ENCODE assay signal across 30 mouse cellular contexts in genomic region chr11:68276945-68277344, GRCm38 (mm10).
DNase-seq lines count a peak whose midpoint lies in the region; ATAC-seq and TF ChIP-seq lines count a peak whose summit lies in the region.
"Had no signal": no experiment of that assay in that cellular context is flagged by ENCODE, and none has a peak within 500 bp of the region (broad histone marks: within the 10 kb centered on the region; RNA-seq: fewer than 3 reads in every experiment).

No protein-coding gene starts in this region.

- 44% methylated on average over 7 of the region's 7 CpGs for WGBS in lung, embryonic 14.5 days
- 40% methylated on average over 7 of the region's 7 CpGs for WGBS in embryonic facial prominence, embryonic 10.5 days

- H3K9me3 ChIP-seq in lung, embryonic 14.5 days (ENCODE audit: low read depth, low read length): no peaks in the 10 kb centered on the region
- no peaks in the 10 kb centered on the region for H3K9me3 ChIP-seq in embryonic facial prominence, embryonic 10.5 days
- H3K9me3 ChIP-seq: embryonic facial prominence, embryonic 12.5 days; forebrain, embryonic 15.5 days; G1E; heart, embryonic 10.5 days; limb, embryonic 15.5 days; megakaryocyte, embryonic 14.5 days; midbrain, embryonic 15.5 days; neural tube, embryonic 13.5 days; stomach, embryonic 15.5 days had no signal

- no peaks in the 10 kb centered on the region for H3K36me3 ChIP-seq in lung, embryonic 14.5 days (ENCODE audit: insufficient read depth)
- 0 out of 2 replicates have a peak, but pooled peaks cover 4% of the 10 kb centered on the region for H3K36me3 ChIP-seq in embryonic facial prominence, embryonic 10.5 days (replicated peaks)
- H3K36me3 ChIP-seq: embryonic facial prominence, embryonic 12.5 days; forebrain, embryonic 15.5 days; G1E; limb, embryonic 15.5 days; midbrain, embryonic 15.5 days; neural tube, embryonic 13.5 days; stomach, embryonic 15.5 days had no signal

- ATAC-seq in lung, embryonic 14.5 days (ENCODE audit: insufficient read depth): peak; percentile 75
- ATAC-seq in activated CD4-positive, CD25-positive, alpha-beta regulatory T cell, adult 4 months: no peak
- ATAC-seq: forebrain, embryonic 15.5 days; inflammation-experienced regulatory T-cells, adult 6 months; midbrain, embryonic 15.5 days; Patski had no signal

- intact Hi-C loops in heart, postnatal 36 days (cut with DNase I): no loop called here

- no peak overlapping the region for H3K4me3 ChIP-seq in lung, embryonic 14.5 days (ENCODE audit: low read depth, low read length)
- no peak overlapping the region for H3K4me3 ChIP-seq in embryonic facial prominence, embryonic 10.5 days
- H3K4me3 ChIP-seq: embryonic facial prominence, embryonic 12.5 days; forebrain, embryonic 15.5 days; heart, embryonic 10.5 days; left cerebral cortex, adult 2 months; limb, embryonic 15.5 days; megakaryocyte, embryonic 14.5 days; midbrain, embryonic 15.5 days; myocyte; neural tube, embryonic 13.5 days; stomach, embryonic 15.5 days had no signal

- H3K27me3 ChIP-seq in lung, embryonic 14.5 days (ENCODE audit: insufficient read depth, low read length): no peaks in the 10 kb centered on the region
- peaks cover 68% of the 10 kb centered on the region for H3K27me3 ChIP-seq in embryonic facial prominence, embryonic 10.5 days (replicated peaks; ENCODE audit: low read depth, poor library complexity, severe bottlenecking)
- H3K27me3 ChIP-seq: forebrain, embryonic 15.5 days; limb, embryonic 15.5 days; Patski; stomach, embryonic 15.5 days had no signal

- TF ChIP-seq CTCF in lung, embryonic 14.5 days (IDR thresholded peaks at IDR 0.05; ENCODE audit: low read depth): no peak

- H3K4me1 ChIP-seq in lung, embryonic 14.5 days (ENCODE audit: insufficient read depth): peaks cover 10% of the 10 kb centered on the region
- peaks cover 81% of the 10 kb centered on the region for H3K4me1 ChIP-seq in embryonic facial prominence, embryonic 10.5 days
- H3K4me1 ChIP-seq: megakaryocyte, embryonic 14.5 days had no signal

- no peak overlapping the region for H3K9ac ChIP-seq in lung, embryonic 14.5 days
- H3K9ac ChIP-seq: embryonic facial prominence, embryonic 12.5 days; forebrain, embryonic 15.5 days; limb, embryonic 15.5 days; liver, embryonic 14.5 days; midbrain, embryonic 15.5 days; neural tube, embryonic 13.5 days; stomach, embryonic 15.5 days had no signal

- no peak overlapping the region for H3K4me2 ChIP-seq in lung, embryonic 14.5 days
- H3K4me2 ChIP-seq: embryonic facial prominence, embryonic 12.5 days; forebrain, embryonic 15.5 days; limb, embryonic 15.5 days; midbrain, embryonic 15.5 days; neural tube, embryonic 13.5 days; stomach, embryonic 15.5 days had no signal

- peak; percentile 62 for DNase-seq in lung, embryonic 14.5 days
- no peak for DNase-seq in lung, postnatal 10 days
- DNase-seq in embryonic facial prominence, embryonic 10.5 days (ENCODE audit: low spot score): peak; percentile 24
- peak; percentile 27 to 46 for DNase-seq in thymus, adult 18-20 months
- DNase-seq in thymus, postnatal 36 days: peak; percentile 51 to 73
- no peak for DNase-seq in heart, postnatal 36 days
- DNase-seq: adrenal gland, adult 2 months; cerebellum, adult 11 months; cerebellum, adult 9-11 months; kidney, adult 18-20 months; lung, postnatal 36 days; retina, postnatal 1 day; right cerebral cortex, postnatal 25 days; spleen, adult 18-20 months had no signal

- peak overlapping the region; percentile 87 for H3K27ac ChIP-seq in lung, embryonic 14.5 days (ENCODE audit: low read depth)
- 0 out of 2 replicates have a peak overlapping the region, but pooled peaks have one; percentile 36 for H3K27ac ChIP-seq in embryonic facial prominence, embryonic 10.5 days (replicated peaks)
- H3K27ac ChIP-seq: forebrain, embryonic 15.5 days; heart, embryonic 10.5 days; kidney, postnatal 0 days; left cerebral cortex, adult 2 months; limb, embryonic 15.5 days; liver, embryonic 14.5 days; midbrain, embryonic 15.5 days; neural tube, embryonic 13.5 days; stomach, embryonic 15.5 days had no signal

Comparison
In these comparisons a context has a peak if more than half of its experiments do, and no peak if none do; other contexts are left out.
1. DNase-seq: peak in lung, embryonic 14.5 days (single experiment), embryonic facial prominence, embryonic 10.5 days (single experiment), thymus, adult 18-20 months (2 of 2) and thymus, postnatal 36 days (2 of 2); none in lung, postnatal 10 days (single experiment) and heart, postnatal 36 days (0 of 2).